Mouse (Mus musculus) gastrocnemius, postnatal 4 days (tissue): Measurements from ENCODE around the gene Dennd5a. TPM values are rescaled to one million over a fixed set of nuclear protein-coding genes. Genes with fewer than 3 reads are reported as not detected.

Experiments
- DNase-seq, 2 experiments: peaks; one replicate each; pipeline ENCODE4 v3.0.0; 2021 to 2022; ENCODE audit warnings: low spot score in 2 of 2, mixed read lengths in 2 of 2
- total RNA-seq, 2 experiments: library from RNA; stranded (reverse); gene quantifications; 2 replicates each; pipeline ENCODE4 v1.2.3; 2021

The Dennd5a gene
- total RNA-seq, 2 experiments from 2014 or later = 113 to 127 TPM

DNA sequence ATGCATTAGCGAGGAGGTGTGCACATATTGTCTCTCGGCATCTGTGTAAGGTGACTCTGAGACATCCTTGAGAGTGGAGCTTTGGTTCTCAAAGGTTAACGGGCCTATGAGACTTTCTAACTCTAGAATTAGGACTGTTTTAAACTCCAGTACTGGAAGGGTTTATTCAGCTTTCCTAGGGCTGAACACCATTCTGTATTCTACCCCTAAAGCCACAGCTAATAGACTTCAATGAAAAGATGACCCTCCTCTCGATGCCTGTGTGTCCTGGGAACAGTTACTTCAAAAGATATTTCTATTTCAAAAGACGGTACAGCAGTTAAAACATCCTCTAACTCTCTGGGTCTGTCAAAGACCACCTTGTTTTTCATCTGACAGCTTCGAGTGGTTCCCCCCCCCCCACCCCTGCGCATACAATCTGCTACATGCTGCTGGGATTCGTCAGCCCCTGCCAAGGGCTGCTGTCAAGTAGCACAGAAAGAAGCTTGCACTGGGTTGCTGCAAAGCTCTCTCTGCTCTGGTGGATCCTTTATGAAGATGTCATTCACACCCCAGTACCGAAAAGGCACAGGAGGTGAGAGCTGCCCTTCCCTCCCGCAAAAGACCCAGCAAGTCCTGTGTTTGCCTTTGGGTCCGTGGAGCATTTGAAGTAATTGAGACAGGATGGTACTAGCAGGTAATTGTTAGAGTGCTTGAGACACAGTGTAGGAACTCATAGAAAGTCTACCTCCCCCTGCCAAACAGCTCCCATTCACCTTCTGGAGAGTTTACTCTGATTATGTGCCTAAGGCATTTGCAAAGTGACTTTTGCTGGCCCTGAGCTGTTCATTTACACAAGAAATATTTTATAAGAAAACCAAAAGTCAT, 111.2 kb downstream of the Dennd5a start:
- DNase-seq = no peak

DNA sequence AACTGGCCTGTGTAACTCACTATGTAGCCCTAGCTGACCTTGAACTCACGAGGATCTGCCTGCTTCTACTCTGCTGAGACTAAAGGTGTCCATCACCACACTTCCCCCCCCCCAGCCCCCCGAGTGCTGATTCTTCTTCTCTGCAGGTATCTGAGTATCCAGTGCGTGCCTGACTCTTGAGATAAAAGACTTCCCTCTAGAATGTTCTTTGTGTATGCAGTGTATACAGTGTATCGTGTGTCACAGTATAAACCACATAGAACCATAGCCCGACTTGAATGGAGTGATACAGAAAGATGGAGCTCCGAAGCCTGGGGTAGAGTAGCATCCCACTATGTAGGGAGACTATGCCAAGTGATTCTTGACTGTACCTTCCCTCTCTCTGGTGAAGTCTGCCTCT, 116.2 kb downstream of the Dennd5a start:
- no peak for DNase-seq

Other genes with a start within 250 kb of the Dennd5a start
- gene BC051019, start 236.6 kb downstream of the Dennd5a start, total RNA-seq = not detected
- gene Ascl3, start 228.7 kb downstream of the Dennd5a start, total RNA-seq = not detected
- 10 to 100 TPM; 22.5 to 24.4 TPM for gene Tmem9b, start 207.6 kb downstream of the Dennd5a start, total RNA-seq
- under 1 TPM; 0.10 to 0.15 TPM for gene Nrip3, start 178.4 kb downstream of the Dennd5a start, total RNA-seq
- 10 to 100 TPM; 16.1 to 19.3 TPM for gene Scube2, start 94.8 kb downstream of the Dennd5a start, total RNA-seq
- 10 to 100 TPM; 41.3 to 46.5 TPM for gene Tmem41b, start 26.5 kb upstream of the Dennd5a start, total RNA-seq
- gene Ipo7, start 57.8 kb upstream of the Dennd5a start, total RNA-seq = 10 to 100 TPM; 88.4 to 88.6 TPM
- 10 to 100 TPM in 1 of 2 experiments, 1 to 10 TPM in 1; 6.8 to 10.1 TPM for gene Zfp143, start 100.7 kb upstream of the Dennd5a start, total RNA-seq
- 10 to 100 TPM; 11.9 to 13.5 TPM for gene Wee1, start 161.6 kb upstream of the Dennd5a start, total RNA-seq